Mouse (Mus musculus): ENCODE results near the gene Ppp2r1b.

DNA sequence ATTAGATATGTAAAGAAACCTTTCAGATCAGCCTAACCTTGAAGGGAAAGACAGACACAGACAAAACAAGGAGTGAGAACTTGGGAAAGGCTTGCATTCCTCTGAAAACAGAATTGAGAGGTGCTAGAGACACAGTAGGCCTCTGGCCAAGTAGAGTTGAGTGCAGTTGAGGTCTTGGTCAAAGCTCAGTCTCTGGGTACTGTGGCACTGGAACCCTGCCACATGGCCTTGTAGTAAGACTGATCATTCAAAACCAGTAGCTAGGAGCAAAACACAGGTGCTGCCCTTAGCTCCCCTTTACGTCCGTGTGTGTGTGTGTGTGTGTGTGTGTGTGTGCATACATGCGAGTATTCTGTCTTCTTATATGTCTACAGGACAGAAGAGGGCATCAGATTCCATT is 31.2 kb downstream of the Ppp2r1b start:
- TF ChIP-seq POLR2A (IDR thresholded peaks at IDR 0.05; ENCODE audit: borderline replicate concordance, insufficient read depth, low read length) = no peak
- no peak for TF ChIP-seq CTCF (IDR thresholded peaks at IDR 0.05; ENCODE audit: borderline replicate concordance, insufficient read depth, low read depth, low read length)
